Mouse (Mus musculus): ENCODE measurements around the gene 1810065E05Rik. TPM values are rescaled to one million over a fixed set of nuclear protein-coding genes. Genes with fewer than 3 reads are reported as not detected.

The 1810065E05Rik gene
- polyA plus RNA-seq, 1 experiment from 2014 or later = not detected

GRCm38 (mm10) chr11:58452759-58453158, 31.8 kb downstream of the 1810065E05Rik start, which contains the start of gene Lypd9:
Gene Lypd9 (minus strand): TSS chr11:58452923.
- no peaks in the 10 kb centered on the region for H3K36me3 ChIP-seq
- H3K27me3 ChIP-seq (replicated peaks) = no peaks in the 10 kb centered on the region
- H3K4me3 ChIP-seq (replicated peaks) = no peak within 1 kb of the TSS
- H3K27ac ChIP-seq (replicated peaks) = no peak within 1 kb of the TSS
- H3K4me1 ChIP-seq = no peaks in the 10 kb centered on the region
- H3K4me2 ChIP-seq = no peak within 1 kb of the TSS
- 98% methylated on average over 9 of the region's 9 CpGs for WGBS
- no peaks in the 10 kb centered on the region for H3K9me3 ChIP-seq (replicated peaks)
- H3K9ac ChIP-seq (replicated peaks) = no peak within 1 kb of the TSS
- no peak for ATAC-seq (ENCODE audit: low FRiP score)

GRCm38 (mm10) chr11:58453592-58453991, 32.7 kb downstream of the 1810065E05Rik start:
- no peak for ATAC-seq (ENCODE audit: low FRiP score)

GRCm38 (mm10) chr11:58462170-58462569, 41.3 kb downstream of the 1810065E05Rik start, which contains the start of gene Olfr30:
Gene Olfr30 (minus strand): TSS chr11:58462270.
- no peaks in the 10 kb centered on the region for H3K4me1 ChIP-seq
- no peaks in the 10 kb centered on the region for H3K9me3 ChIP-seq (replicated peaks)
- no peaks in the 10 kb centered on the region for H3K36me3 ChIP-seq
- no peak for ATAC-seq (ENCODE audit: low FRiP score)
- no peaks in the 10 kb centered on the region for H3K27me3 ChIP-seq (replicated peaks)
- no peak within 1 kb of the TSS for H3K4me3 ChIP-seq (replicated peaks)
- no peak within 1 kb of the TSS for H3K9ac ChIP-seq (replicated peaks)
- no peak within 1 kb of the TSS for H3K4me2 ChIP-seq
- H3K27ac ChIP-seq (replicated peaks) = no peak within 1 kb of the TSS

More at GRCm38 (mm10) chr11:58453592-58453991, 32.7 kb downstream of the 1810065E05Rik start:
- no peak overlapping the region for H3K27ac ChIP-seq (replicated peaks)
- H3K9ac ChIP-seq (replicated peaks) = no peak overlapping the region
- H3K36me3 ChIP-seq = no peaks in the 10 kb centered on the region
- H3K4me1 ChIP-seq = no peaks in the 10 kb centered on the region
- no peak overlapping the region for H3K4me3 ChIP-seq (replicated peaks)
- H3K27me3 ChIP-seq (replicated peaks) = no peaks in the 10 kb centered on the region
- no peaks in the 10 kb centered on the region for H3K9me3 ChIP-seq (replicated peaks)
- WGBS = 70% methylated on average over 4 of the region's 4 CpGs
- H3K4me2 ChIP-seq = no peak overlapping the region

Other genes starting within 250 kb of the 1810065E05Rik start
- 99.2 and 107 TPM in 2 replicates for gene Mrpl22, start 249.4 kb upstream of the 1810065E05Rik start, polyA plus RNA-seq (2015; fragmentation: Nextera tagmentation; extraction: Ambion mirVana)
- 2.4 and 8.2 TPM in 2 replicates for gene Igtp, start 221.6 kb upstream of the 1810065E05Rik start, polyA plus RNA-seq (2015; fragmentation: Nextera tagmentation; extraction: Ambion mirVana)
- gene Irgm2, start 221.5 kb upstream of the 1810065E05Rik start, polyA plus RNA-seq (2015; fragmentation: Nextera tagmentation; extraction: Ambion mirVana) = 1.3 and 3.4 TPM in 2 replicates
- not detected in 2 replicates for gene 4930438A08Rik, start 146.3 kb upstream of the 1810065E05Rik start, polyA plus RNA-seq (2015; fragmentation: Nextera tagmentation; extraction: Ambion mirVana)
- 31.5 and 33.3 TPM in 2 replicates for gene Zfp692, start 114.0 kb upstream of the 1810065E05Rik start, polyA plus RNA-seq (2015; fragmentation: Nextera tagmentation; extraction: Ambion mirVana)
- 37.9 and 44.8 TPM in 2 replicates for gene Zfp672, start 90.8 kb upstream of the 1810065E05Rik start, polyA plus RNA-seq (2015; fragmentation: Nextera tagmentation; extraction: Ambion mirVana)
- gene Sh3bp5l, start 90.4 kb upstream of the 1810065E05Rik start, polyA plus RNA-seq (2015; fragmentation: Nextera tagmentation; extraction: Ambion mirVana) = 47.1 and 47.7 TPM in 2 replicates
- 0.37 and 19.8 TPM in 2 replicates for gene Lypd8, start 42.1 kb upstream of the 1810065E05Rik start, polyA plus RNA-seq (2015; fragmentation: Nextera tagmentation; extraction: Ambion mirVana)
- not detected in 2 replicates for gene Gm12253, start 11.4 kb downstream of the 1810065E05Rik start, polyA plus RNA-seq (2015; fragmentation: Nextera tagmentation; extraction: Ambion mirVana)
- not detected in 2 replicates for gene Lypd9, start 31.8 kb downstream of the 1810065E05Rik start, polyA plus RNA-seq (2015; fragmentation: Nextera tagmentation; extraction: Ambion mirVana)
- not detected in 2 replicates for gene Olfr30, start 41.2 kb downstream of the 1810065E05Rik start, polyA plus RNA-seq (2015; fragmentation: Nextera tagmentation; extraction: Ambion mirVana)
- not detected in 2 replicates for gene Olfr332, start 71.4 kb downstream of the 1810065E05Rik start, polyA plus RNA-seq (2015; fragmentation: Nextera tagmentation; extraction: Ambion mirVana)
- gene Olfr331, start 81.5 kb downstream of the 1810065E05Rik start, polyA plus RNA-seq (2015; fragmentation: Nextera tagmentation; extraction: Ambion mirVana) = not detected in 2 replicates
- gene Olfr330, start 113.7 kb downstream of the 1810065E05Rik start, polyA plus RNA-seq (2015; fragmentation: Nextera tagmentation; extraction: Ambion mirVana) = 0.15 and 0.20 TPM in 2 replicates
- gene Olfr329-ps, start 125.3 kb downstream of the 1810065E05Rik start, polyA plus RNA-seq (2015; fragmentation: Nextera tagmentation; extraction: Ambion mirVana) = 0.09 TPM in 1 of 2 replicates, not detected in the other
- gene Olfr328, start 134.5 kb downstream of the 1810065E05Rik start, polyA plus RNA-seq (2015; fragmentation: Nextera tagmentation; extraction: Ambion mirVana) = 0.06 and 0.10 TPM in 2 replicates
- gene Olfr224, start 149.4 kb downstream of the 1810065E05Rik start, polyA plus RNA-seq (2015; fragmentation: Nextera tagmentation; extraction: Ambion mirVana) = 0.19 TPM in 1 of 2 replicates, not detected in the other
- gene Olfr325, start 156.6 kb downstream of the 1810065E05Rik start, polyA plus RNA-seq (2015; fragmentation: Nextera tagmentation; extraction: Ambion mirVana) = not detected in 2 replicates
- 0.05 and 0.12 TPM in 2 replicates for gene Olfr324, start 174.0 kb downstream of the 1810065E05Rik start, polyA plus RNA-seq (2015; fragmentation: Nextera tagmentation; extraction: Ambion mirVana)
- not detected in 2 replicates for gene 2210407C18Rik, start 195.0 kb downstream of the 1810065E05Rik start, polyA plus RNA-seq (2015; fragmentation: Nextera tagmentation; extraction: Ambion mirVana)
- not detected in 2 replicates for gene Olfr323, start 209.4 kb downstream of the 1810065E05Rik start, polyA plus RNA-seq (2015; fragmentation: Nextera tagmentation; extraction: Ambion mirVana)
- gene Trim58, start 219.4 kb downstream of the 1810065E05Rik start, polyA plus RNA-seq (2015; fragmentation: Nextera tagmentation; extraction: Ambion mirVana) = 0.19 and 0.29 TPM in 2 replicates
- gene Olfr322, start 237.7 kb downstream of the 1810065E05Rik start, polyA plus RNA-seq (2015; fragmentation: Nextera tagmentation; extraction: Ambion mirVana) = not detected in 2 replicates

All from neural tube, embryonic 15.5 days (tissue).